In genomic region chr3:119168166-119168565, GRCm38 (mm10) we compare ENCODE assay signal across 15 mouse cellular contexts.
"Had no signal": no experiment of that assay in that cellular context is flagged by ENCODE, and none has a peak within 500 bp of the region (broad histone marks: within the 10 kb centered on the region; RNA-seq: fewer than 3 reads in every experiment).

No protein-coding gene starts in this region.

- H3K9me3 ChIP-seq: neural tube, embryonic 15.5 days; stomach, embryonic 15.5 days had no signal

- H3K27ac ChIP-seq: neural tube, embryonic 15.5 days; stomach, embryonic 15.5 days; stomach, postnatal 0 days had no signal

- H3K36me3 ChIP-seq: neural tube, embryonic 15.5 days; stomach, embryonic 15.5 days had no signal

- H3K4me3 ChIP-seq: neural tube, embryonic 15.5 days; stomach, embryonic 15.5 days had no signal

- H3K4me2 ChIP-seq: neural tube, embryonic 15.5 days; stomach, embryonic 15.5 days had no signal

- H3K9ac ChIP-seq: neural tube, embryonic 15.5 days; stomach, embryonic 15.5 days had no signal

- H3K27me3 ChIP-seq: neural tube, embryonic 15.5 days; stomach, embryonic 15.5 days had no signal

- H3K4me1 ChIP-seq: neural tube, embryonic 15.5 days; stomach, embryonic 15.5 days had no signal

- DNase-seq: retina, postnatal 1 day; right cerebral cortex, adult 18-20 months; right cerebral cortex, postnatal 14 days; right cerebral cortex, postnatal 25 days; right cerebral cortex, postnatal 4 days; spleen, adult 18-20 months; thymus, adult 18-20 months; thymus, adult 2 months; thymus, postnatal 14 days; thymus, postnatal 25 days; thymus, postnatal 36 days; thymus, postnatal 4 days had no signal
